Mouse (Mus musculus) brain, embryonic 14.5 days (tissue): ENCODE measurements around the gene Ccnt1. TPM values are rescaled to one million over a fixed set of nuclear protein-coding genes. Genes with fewer than 3 reads are reported as not detected.
A peak's percentile ranks its signal among the peaks of the same experiment; 100 is the strongest.
"Not testable (repeated sequence)": the region's sequence is repeated elsewhere in the genome, so short reads cannot be mapped to it uniquely, and the experiment has no call there.

ENCODE experiments used
- DNase-seq: peaks from one replicate; pipeline ENCODE4 v3.0.0-alpha.2; 2011; ENCODE audit warnings: low read depth
- CTCF ChIP-seq: fragments of 200-500 bp; IDR thresholded peaks from 2 replicates; pipeline ENCODE4 v1.5.1; 2012; ENCODE audit warnings: inconsistent platforms, mild to moderate bottlenecking, moderate library complexity, borderline replicate concordance; ENCODE audit not compliant: insufficient read depth, insufficient read length; ENCODE audit errors: extremely low read depth
- POLR2A ChIP-seq: fragments of 200-500 bp; IDR thresholded peaks from 2 replicates; pipeline ENCODE4 v1.6.1; 2012; ENCODE audit warnings: mild to moderate bottlenecking, inconsistent platforms, borderline replicate concordance; ENCODE audit not compliant: poor library complexity, insufficient read depth, insufficient read length, severe bottlenecking; ENCODE audit errors: extremely low read depth
- polyA plus RNA-seq: library from polyadenylated mRNA; depleted of rRNA; stranded (reverse); fragments of >200 nt; gene quantifications from 2 replicates; pipeline ENCODE4 v1.2.3, GENCODE M21; 2012

Gene Ccnt1
- polyA plus RNA-seq, 1 experiment, result 29.5 TPM

- DNase-seq, result no peak
- TF ChIP-seq CTCF (no peak), POLR2A (no peak)
These were observed 20.7 kb upstream of the Ccnt1 start for GRCm38 (mm10) chr15:98591396-98591795.

- DNase-seq, result no peak
- no peak for TF ChIP-seq CTCF
- TF ChIP-seq POLR2A, result no peak
These were observed 19.1 kb upstream of the Ccnt1 start for GRCm38 (mm10) chr15:98589640-98590336.

GRCm38 (mm10) chr15:98587751-98588150 lies 17.0 kb upstream of the Ccnt1 start:
- no peak for TF ChIP-seq CTCF
- TF ChIP-seq POLR2A, result no peak
- DNase-seq, result no peak

GRCm38 (mm10) chr15:98586141-98586540 lies 15.4 kb upstream of the Ccnt1 start:
- DNase-seq, result not testable (repeated sequence)

GRCm38 (mm10) chr15:98585421-98585820 lies 14.7 kb upstream of the Ccnt1 start:
- no peak for TF ChIP-seq POLR2A
- no peak for TF ChIP-seq CTCF
- no peak for DNase-seq

- TF ChIP-seq POLR2A, result no peak
- TF ChIP-seq CTCF, result no peak
These were observed 12.3 kb upstream of the Ccnt1 start for GRCm38 (mm10) chr15:98582996-98583395.

GRCm38 (mm10) chr15:98582410-98582809 lies 11.7 kb upstream of the Ccnt1 start:
- TF ChIP-seq POLR2A, result no peak
- TF ChIP-seq CTCF, result no peak
- DNase-seq, result peak; percentile 54

More at GRCm38 (mm10) chr15:98582996-98583395, 12.3 kb upstream of the Ccnt1 start:
- no peak for DNase-seq

GRCm38 (mm10) chr15:98579795-98580464 lies 9.2 kb upstream of the Ccnt1 start:
- DNase-seq, result peak; percentile 94
- peak; percentile 90 for TF ChIP-seq CTCF
- no peak for TF ChIP-seq POLR2A

- TF ChIP-seq POLR2A (no peak), CTCF (no peak)
- no peak for DNase-seq
These were observed 8.6 kb upstream of the Ccnt1 start for GRCm38 (mm10) chr15:98579310-98579709.

- no peak for TF ChIP-seq CTCF
- no peak for DNase-seq
These were observed 2.6 kb upstream of the Ccnt1 start for GRCm38 (mm10) chr15:98573293-98573692.

- TF ChIP-seq POLR2A (no peak), CTCF (no peak)
These were observed 843 bp downstream of the Ccnt1 start for GRCm38 (mm10) chr15:98569795-98570365.

GRCm38 (mm10) chr15:98569216-98569615 lies 1.5 kb downstream of the Ccnt1 start:
- DNase-seq, result no peak
- no peak for TF ChIP-seq POLR2A
- no peak for TF ChIP-seq CTCF

More at GRCm38 (mm10) chr15:98569795-98570365, 843 bp downstream of the Ccnt1 start:
- no peak for DNase-seq
